Mouse (Mus musculus): ENCODE data around the gene Apcs.

DNA sequence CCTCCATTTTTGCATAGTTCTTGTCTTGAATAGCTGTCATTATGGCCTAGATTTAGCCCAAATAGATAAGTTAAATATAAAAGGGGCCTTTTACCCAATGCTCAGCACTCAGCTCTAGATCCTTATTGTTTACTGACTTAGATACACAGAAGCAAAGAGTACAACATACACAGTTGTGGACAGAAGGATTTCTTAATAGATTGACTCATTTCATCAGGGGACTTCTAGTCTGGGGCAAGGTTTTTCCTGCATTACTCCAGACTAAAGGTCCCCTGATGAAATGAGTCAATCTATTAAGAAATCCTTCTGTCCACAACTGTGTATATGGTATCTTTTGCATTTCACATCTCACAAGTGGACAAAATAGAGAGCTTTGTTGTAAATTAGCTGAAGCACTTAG lies 8.5 kb upstream of the Apcs start:
- TF ChIP-seq POLR2A (IDR thresholded peaks at IDR 0.05; ENCODE audit: extremely low read depth, insufficient read depth, low read length): no peak
- TF ChIP-seq CTCF (IDR thresholded peaks at IDR 0.05; ENCODE audit: low read depth, low read length): no peak
